Mouse (Mus musculus) ovary, postnatal 10 days (tissue): ENCODE measurements around the gene Tspyl2.
"Not testable (repeated sequence)": the region's sequence is repeated elsewhere in the genome, so short reads cannot be mapped to it uniquely, and the experiment has no call there.

Experiments used
- DNase-seq: peaks from one replicate; pipeline ENCODE4 v3.0.0; 2022; ENCODE audit warnings: low spot score

Gene Tspyl2

GRCm38 (mm10) chrX:152342358-152342901, at the start of gene Tspyl2:
TSS of gene Tspyl2 (minus strand) at chrX:152342425.
- peak; percentile 63 for DNase-seq

- DNase-seq, result peak; percentile 24
These were observed 26.4 kb upstream of the Tspyl2 start, which contains the start of gene Gpr173 for GRCm38 (mm10) chrX:152368397-152369273. TSS of gene Gpr173 (minus strand) at chrX:152368704.

DNA sequence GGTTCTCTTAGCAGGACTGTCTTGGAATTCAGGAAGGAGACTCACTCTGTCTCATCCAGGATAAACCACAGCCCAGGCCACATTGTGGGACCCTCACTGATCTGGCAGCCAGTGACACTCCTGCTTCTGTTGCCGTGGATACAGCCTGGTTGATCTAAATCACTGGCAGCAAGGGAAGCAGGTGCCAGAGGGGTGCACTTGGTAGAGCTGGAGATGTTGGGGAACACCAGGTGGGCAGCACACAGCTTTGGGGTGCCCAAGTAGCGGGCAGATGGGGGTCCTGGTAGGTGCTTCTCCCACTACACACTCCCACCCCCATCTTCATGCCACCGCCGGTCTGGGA, 25.8 kb upstream of the Tspyl2 start:
- no peak for DNase-seq

DNA sequence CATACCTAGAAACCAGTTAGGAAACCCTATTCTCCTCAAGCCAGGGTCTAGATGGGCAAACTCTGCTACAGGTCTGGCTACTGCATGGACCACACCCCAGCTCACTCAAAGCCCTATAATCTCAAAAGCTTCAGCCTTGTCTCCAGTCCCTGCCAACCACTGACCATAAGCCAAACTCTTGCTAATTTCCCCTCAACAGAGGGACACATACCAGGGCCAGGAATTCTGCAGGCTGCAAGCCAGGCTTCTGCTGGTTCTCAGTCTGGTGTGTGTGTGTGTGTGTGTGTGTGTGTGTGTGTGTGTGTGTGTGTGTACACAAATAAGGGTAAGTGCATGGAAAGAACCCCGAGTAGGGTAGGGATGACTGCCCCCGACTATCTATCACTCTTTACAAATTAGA, 24.2 kb upstream of the Tspyl2 start:
- DNase-seq, result no peak

DNA sequence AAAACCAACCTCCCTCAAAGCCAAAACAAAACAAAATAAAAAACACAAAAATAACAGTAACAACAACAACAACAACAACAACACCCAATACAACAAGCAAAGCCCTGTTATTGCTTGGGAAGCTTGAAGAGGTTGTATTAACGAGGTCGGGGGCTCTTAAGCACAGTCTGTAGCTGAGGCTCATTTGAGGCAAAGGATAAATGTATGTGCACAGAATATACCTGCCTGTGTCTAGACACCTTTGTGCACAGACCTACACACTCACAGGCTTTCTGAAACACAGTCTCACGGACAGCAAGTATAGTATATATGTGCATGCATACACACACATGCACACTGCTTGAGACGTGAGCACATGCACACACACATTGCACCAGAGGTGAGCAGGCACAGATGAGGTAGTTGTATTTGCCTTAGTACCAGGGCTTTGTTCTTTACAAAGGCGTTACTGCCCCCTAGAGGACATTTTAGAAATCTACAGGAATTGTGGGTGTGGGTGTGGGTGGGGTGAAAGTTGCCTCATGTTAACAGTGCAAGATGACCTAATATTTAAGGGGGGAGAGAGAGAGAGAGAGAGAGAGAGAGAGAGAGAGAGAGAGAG, 10.4 kb upstream of the Tspyl2 start:
- no peak for DNase-seq

- DNase-seq, result no peak
These were observed 4.8 kb upstream of the Tspyl2 start for GRCm38 (mm10) chrX:152347041-152347440.

DNA sequence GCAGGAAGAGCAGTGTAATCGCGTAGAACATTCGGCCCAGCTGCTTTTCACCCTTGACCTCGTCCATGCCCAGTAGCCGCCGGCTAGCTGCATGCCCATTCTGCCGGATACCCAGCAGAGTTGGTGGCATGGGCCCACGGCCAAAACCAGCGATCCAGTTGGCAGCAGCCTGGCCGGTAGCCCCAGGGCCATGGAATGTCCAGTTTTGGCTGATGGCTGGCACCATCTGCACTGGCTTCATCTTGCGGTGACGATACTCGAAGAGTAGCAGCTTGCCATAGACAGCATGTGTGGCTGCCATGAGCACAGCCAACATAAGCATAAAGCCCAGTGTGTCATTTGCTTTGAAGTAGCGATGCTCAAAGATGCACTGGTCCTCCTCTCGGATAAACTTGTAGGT, 4.4 kb upstream of the Tspyl2 start:
- DNase-seq, result no peak

DNA sequence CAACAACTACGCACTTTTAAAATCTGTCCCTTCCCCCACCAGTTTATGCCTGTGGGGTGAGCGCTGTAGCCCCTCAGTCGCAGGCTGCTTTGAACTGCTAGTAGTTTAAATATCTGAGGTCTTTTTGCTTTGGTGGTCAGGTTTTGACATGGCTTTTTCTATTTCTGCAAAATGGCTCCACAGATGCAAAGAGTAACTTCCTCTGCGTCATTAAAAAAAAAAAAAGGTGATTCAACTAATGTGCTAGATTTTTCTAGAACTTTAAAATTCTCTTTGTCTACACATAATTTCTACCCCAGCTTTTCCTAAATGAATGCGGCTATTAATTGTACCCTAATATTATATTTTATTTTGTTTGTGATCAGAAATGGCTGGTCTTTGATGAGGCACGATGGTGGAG, 678 bp upstream of the Tspyl2 start:
- no peak for DNase-seq

GRCm38 (mm10) chrX:152341496-152341895, 729 bp downstream of the Tspyl2 start:
- DNase-seq, result no peak

DNA sequence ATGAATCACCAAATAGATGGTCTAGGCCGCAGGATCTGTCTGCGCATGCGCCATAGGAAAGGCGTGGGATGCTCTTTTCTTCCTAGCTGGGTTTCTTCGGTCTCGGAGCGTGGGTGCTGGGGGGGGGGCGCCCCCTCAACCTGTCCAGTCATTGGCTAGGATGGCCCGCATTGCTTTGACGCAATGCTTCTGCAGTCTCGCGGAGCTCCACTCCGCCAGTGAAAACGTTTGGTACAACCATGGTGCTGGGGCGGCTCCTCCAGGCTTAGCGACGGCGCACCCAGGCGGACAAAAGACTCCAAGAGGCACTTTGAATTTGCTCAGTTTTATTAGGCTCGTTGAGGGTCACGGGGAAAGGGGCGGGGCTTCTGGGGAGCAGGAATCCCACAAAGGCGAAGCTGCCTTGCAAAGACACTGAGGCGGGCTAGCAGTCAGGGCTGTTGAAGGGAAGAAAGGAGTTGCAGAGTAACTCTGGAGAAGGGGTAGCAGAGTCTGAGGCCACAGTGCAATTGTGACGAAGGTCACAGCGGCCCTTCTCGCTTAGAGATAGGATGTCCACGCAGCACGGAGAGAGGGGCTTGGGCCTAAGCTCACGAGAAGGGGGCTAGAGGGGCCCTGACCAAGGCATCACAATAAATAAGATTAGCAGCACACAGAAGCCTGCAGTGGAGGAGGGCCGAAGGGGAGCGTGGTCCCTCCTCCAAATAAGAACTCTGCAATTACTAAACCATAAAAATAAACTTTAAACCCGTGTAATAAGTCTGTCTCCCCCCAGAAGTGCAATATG, 5.5 kb downstream of the Tspyl2 start:
- DNase-seq, result peak; percentile 60

DNA sequence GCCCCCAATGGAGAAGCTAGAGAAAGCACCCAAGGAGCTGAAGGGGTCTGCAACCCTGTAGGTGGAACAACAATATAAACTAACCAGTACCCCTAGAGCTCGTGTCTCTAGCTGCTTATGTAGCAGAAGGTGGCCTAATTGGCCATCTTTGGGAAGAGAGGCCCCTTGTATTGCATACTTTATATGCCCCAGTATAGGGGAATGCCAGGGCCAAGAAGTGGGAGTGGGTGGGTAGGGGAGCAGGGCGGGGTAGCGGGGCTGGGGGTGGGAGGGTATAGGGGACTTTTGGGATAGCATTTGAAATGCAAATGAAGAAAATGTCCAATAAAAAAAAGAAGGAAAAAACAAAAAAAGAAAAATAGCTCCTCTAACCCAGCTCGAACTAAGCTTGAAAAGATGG, 6.1 kb downstream of the Tspyl2 start:
- not testable (repeated sequence) for DNase-seq

GRCm38 (mm10) chrX:152329400-152329799, 12.8 kb downstream of the Tspyl2 start:
- DNase-seq, result not testable (repeated sequence)

GRCm38 (mm10) chrX:152327689-152328052, 14.6 kb downstream of the Tspyl2 start:
- DNase-seq, result no peak

- DNase-seq, result no peak
These were observed 15.1 kb downstream of the Tspyl2 start, which contains the start of gene Kantr for GRCm38 (mm10) chrX:152326996-152327688. TSS of gene Kantr (minus strand) at chrX:152327495.

GRCm38 (mm10) chrX:152323584-152323983, 18.6 kb downstream of the Tspyl2 start:
- DNase-seq, result no peak

- no peak for DNase-seq
These were observed 19.4 kb downstream of the Tspyl2 start for GRCm38 (mm10) chrX:152322776-152323175.

DNA sequence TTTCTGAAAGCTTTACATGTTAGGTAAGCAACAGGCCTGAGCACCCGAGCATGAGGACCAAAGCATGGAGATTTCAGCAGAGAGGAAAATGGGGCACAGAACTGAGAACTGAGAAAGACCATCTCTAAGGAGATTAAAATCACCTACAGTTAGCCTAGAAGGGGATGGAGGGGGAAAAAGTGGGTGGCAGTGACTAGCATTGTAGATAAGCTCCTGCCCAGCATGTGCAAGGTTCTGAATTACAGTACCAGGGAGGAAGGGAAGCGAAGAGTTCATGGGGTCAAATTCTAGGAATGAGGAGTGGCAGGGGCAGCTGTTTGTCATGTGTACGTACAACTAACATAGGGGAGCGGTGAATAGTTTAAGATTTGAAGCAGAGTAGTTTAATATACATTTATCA, 21.7 kb downstream of the Tspyl2 start:
- DNase-seq, result no peak

DNA sequence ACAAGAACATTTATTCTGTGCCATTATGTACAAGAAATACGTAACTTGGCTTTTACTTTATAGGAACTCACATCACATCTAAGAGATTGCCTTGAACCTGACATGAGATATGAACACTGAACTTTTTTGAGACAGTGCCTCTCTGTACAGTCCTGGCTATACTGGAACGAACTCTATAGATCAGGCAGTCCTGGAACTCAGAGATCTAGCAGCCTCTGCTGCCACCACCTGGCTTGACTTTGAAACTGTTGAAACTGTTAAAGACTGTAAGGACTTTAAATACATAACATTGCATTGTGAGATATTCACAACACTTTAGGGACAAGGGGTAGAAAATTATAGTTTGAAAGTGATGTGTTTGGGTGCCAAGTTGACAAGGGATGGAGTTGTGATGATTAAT, 34.3 kb downstream of the Tspyl2 start:
- DNase-seq, result no peak

DNA sequence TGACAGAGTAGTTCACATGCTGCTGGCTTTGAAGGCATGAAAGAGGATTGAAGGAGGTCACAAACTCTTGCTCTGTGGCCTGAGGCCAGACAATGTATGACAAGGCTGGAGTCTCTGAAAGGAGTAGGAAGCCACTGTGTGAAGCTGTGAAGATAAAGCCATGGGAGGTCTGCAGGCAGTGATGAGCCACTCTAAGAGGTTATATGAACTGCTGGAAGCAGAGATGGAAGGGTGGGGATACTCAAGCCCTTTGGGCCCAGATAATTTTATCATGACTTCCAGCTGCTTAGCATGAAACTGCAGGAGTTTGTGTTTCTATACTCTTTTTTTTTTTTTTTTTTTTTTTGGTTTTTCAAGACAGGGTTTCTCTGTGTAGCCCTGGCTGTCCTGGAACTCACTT, 34.9 kb downstream of the Tspyl2 start:
- DNase-seq, result no peak

GRCm38 (mm10) chrX:152306224-152306623, 36.0 kb downstream of the Tspyl2 start:
- DNase-seq, result no peak

DNA sequence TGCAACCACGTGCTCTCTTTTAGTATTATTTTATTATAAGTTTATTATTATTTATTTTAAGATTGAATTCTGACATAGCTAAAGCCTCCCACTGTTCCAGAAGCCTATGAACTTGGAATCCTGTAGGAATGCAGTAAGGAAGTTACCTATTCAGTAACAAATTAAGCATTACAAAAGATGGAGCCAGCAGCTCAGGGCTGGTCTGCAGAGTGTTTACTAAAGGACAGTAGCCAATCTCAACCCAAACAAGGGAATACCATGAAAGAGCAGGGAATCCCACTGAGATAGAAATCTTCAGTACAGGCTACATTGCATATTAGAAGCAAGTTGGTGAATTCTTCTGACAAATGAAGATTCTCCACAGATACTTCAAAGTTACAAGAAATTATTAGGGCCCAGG, 55.2 kb downstream of the Tspyl2 start:
- DNase-seq, result not testable (repeated sequence)
